ENCODE assay signal across 14 mouse cellular contexts in genomic region chr7:34799404-34799771, GRCm38 (mm10). TPM values are rescaled to one million over a fixed set of nuclear protein-coding genes. Genes with fewer than 3 reads are reported as not detected.
DNase-seq lines count a peak whose midpoint lies in the region; ATAC-seq and TF ChIP-seq lines count a peak whose summit lies in the region.
"Had no signal": no experiment of that assay in that cellular context is flagged by ENCODE, and none has a peak within 500 bp of the region (broad histone marks: within the 10 kb centered on the region; RNA-seq: fewer than 3 reads in every experiment).

No protein-coding gene starts in this region.

- peaks cover 62% of the 10 kb centered on the region for H3K4me1 ChIP-seq in E14TG2a.4 (replicated peaks; ENCODE audit: low read depth, low read length)
- H3K4me1 ChIP-seq in forebrain, embryonic 11.5 days (replicated peaks; ENCODE audit: control insufficient read depth, insufficient read depth, low read length): peaks cover 13% of the 10 kb centered on the region; the same call in 1 of the 2 replicates
- peaks cover 32% of the 10 kb centered on the region for H3K4me1 ChIP-seq in limb, embryonic 12.5 days (replicated peaks)

- no peak overlapping the region for H3K9ac ChIP-seq in forebrain, embryonic 11.5 days (ENCODE audit: low read length)
- H3K9ac ChIP-seq in limb, embryonic 12.5 days (replicated peaks): no peak overlapping the region
- H3K9ac ChIP-seq: liver, postnatal 0 days; stomach, embryonic 15.5 days had no signal

- H3K27me3 ChIP-seq in E14TG2a.4 (ENCODE audit: insufficient read depth, low read length): peaks cover 42% of the 10 kb centered on the region
- no peaks in the 10 kb centered on the region for H3K27me3 ChIP-seq in forebrain, embryonic 11.5 days (ENCODE audit: control insufficient read depth, insufficient read depth, low read length)
- H3K27me3 ChIP-seq in limb, embryonic 12.5 days: peaks cover 12% of the 10 kb centered on the region

- H3K4me2 ChIP-seq in forebrain, embryonic 11.5 days (ENCODE audit: low read depth, low read length, severe bottlenecking): no peak overlapping the region
- H3K4me2 ChIP-seq in limb, embryonic 12.5 days: peak overlapping the region; percentile 49

- 0 out of 2 replicates have a peak, but pooled peaks have one; percentile 33 for ATAC-seq in forebrain, embryonic 11.5 days (replicated peaks; ENCODE audit: low FRiP score)
- ATAC-seq in limb, embryonic 12.5 days (ENCODE audit: insufficient number of reproducible peaks, insufficient read depth, low FRiP score, low TSS enrichment, low read depth): no peak
- no peak for ATAC-seq in monocyte, adult 5-6 weeks (replicated peaks; ENCODE audit: insufficient number of reproducible peaks, low FRiP score, low TSS enrichment, poor library complexity, severe bottlenecking)
- ATAC-seq: liver, postnatal 0 days had no signal

- TF ChIP-seq CTCF in E14TG2a.4 (conservative IDR thresholded peaks at IDR 0.05; ENCODE audit: low read length): no peak

- peak; percentile 42 for DNase-seq in embryo, embryonic 10.5 days (ENCODE audit: low spot score)
- DNase-seq in embryo, embryonic 11 days: no peak
- peak; percentile 41 for DNase-seq in forebrain, embryonic 11.5 days (ENCODE audit: low spot score)
- DNase-seq in adrenal gland, postnatal 4 days (ENCODE audit: low spot score in 2 of 2): no peak
- no peak for DNase-seq in heart, postnatal 25 days (ENCODE audit: low spot score)
- DNase-seq: cerebellum, adult 11 months; gastrocnemius, postnatal 14 days; liver, postnatal 0 days had no signal

- H3K36me3 ChIP-seq in E14TG2a.4 (ENCODE audit: insufficient read depth, low read length): no peaks in the 10 kb centered on the region
- no peaks in the 10 kb centered on the region for H3K36me3 ChIP-seq in forebrain, embryonic 11.5 days (ENCODE audit: control insufficient read depth, insufficient read depth, low read length)
- H3K36me3 ChIP-seq in limb, embryonic 12.5 days: no peaks in the 10 kb centered on the region
- H3K36me3 ChIP-seq: stomach, embryonic 15.5 days had no signal

- intact Hi-C loops in heart, postnatal 25 days (cut with DNase I): no loop called here

- peak overlapping the region; percentile 45 for H3K4me3 ChIP-seq in E14TG2a.4 (replicated peaks; ENCODE audit: low read length)
- no peak overlapping the region for H3K4me3 ChIP-seq in forebrain, embryonic 11.5 days (ENCODE audit: low read depth, low read length)
- H3K4me3 ChIP-seq in limb, embryonic 12.5 days (replicated peaks): no peak overlapping the region
- H3K4me3 ChIP-seq: stomach, embryonic 15.5 days had no signal

- WGBS in forebrain, embryonic 11.5 days: 30% methylated on average over 3 of the region's 3 CpGs
- 2% methylated on average over 3 of the region's 3 CpGs for WGBS in limb, embryonic 12.5 days

- H3K27ac ChIP-seq in forebrain, embryonic 11.5 days (ENCODE audit: low read depth, low read length): no peak overlapping the region
- peak overlapping the region; percentile 41; the same call in 1 of the 2 replicates for H3K27ac ChIP-seq in limb, embryonic 12.5 days
- H3K27ac ChIP-seq: macrophage had no signal

- H3K9me3 ChIP-seq in E14TG2a.4 (ENCODE audit: low read length): no peaks in the 10 kb centered on the region
- no peaks in the 10 kb centered on the region for H3K9me3 ChIP-seq in forebrain, embryonic 11.5 days (ENCODE audit: control insufficient read depth, low read length)
- H3K9me3 ChIP-seq in limb, embryonic 12.5 days: no peaks in the 10 kb centered on the region
- H3K9me3 ChIP-seq: stomach, embryonic 15.5 days had no signal

RNA-seq across cellular contexts. Expression of gene Chst8, which starts 13.1 kb away (rescaled TPM):
- polyA plus RNA-seq in forebrain, embryonic 11.5 days (2014; fragmentation: Nextera tagmentation; extraction: Ambion mirVana): 11.4 and 12.0 TPM in 2 replicates
- 3.2 and 4.1 TPM in 2 replicates for polyA plus RNA-seq in limb, embryonic 12.5 days (2016; fragmentation: Nextera tagmentation; extraction: Ambion mirVana)
- total RNA-seq in adrenal gland, postnatal 4 days (2021): 10 to 100 TPM in 1 of 2 experiments, 1 to 10 TPM in 1; 8.5 to 14.8 TPM
- total RNA-seq in monocyte, adult 5-6 weeks (2017): not detected in 3 replicates
- total RNA-seq in heart, postnatal 25 days (2021): under 1 TPM in 1 of 2 experiments, not detected in 1; 0.22 TPM
- total RNA-seq: common myeloid progenitor, adult 5-6 weeks had no signal
- polyA plus RNA-seq: macrophage had no signal

Comparison
In these comparisons a context has a peak if more than half of its experiments do, and no peak if none do; other contexts are left out.
1. DNase-seq: peak in embryo, embryonic 10.5 days (single experiment) and forebrain, embryonic 11.5 days (single experiment); none in embryo, embryonic 11 days (single experiment), adrenal gland, postnatal 4 days (0 of 2) and heart, postnatal 25 days (single experiment).